Mouse (Mus musculus) spleen, adult 2 months (tissue): ENCODE data around the gene Serhl.

Experiments
- CTCF ChIP-seq: fragments of 200-500 bp; IDR thresholded peaks from 2 replicates; pipeline ENCODE4 v1.5.1; 2011; ENCODE audit warnings: mild to moderate bottlenecking, inconsistent platforms; ENCODE audit not compliant: insufficient read depth, insufficient read length, insufficient replicate concordance; ENCODE audit errors: extremely low read depth
- POLR2A ChIP-seq: fragments of 200-500 bp; IDR thresholded peaks from 2 replicates; pipeline ENCODE4 v1.6.1; 2011; ENCODE audit warnings: low read depth, low read length, inconsistent platforms

DNA sequence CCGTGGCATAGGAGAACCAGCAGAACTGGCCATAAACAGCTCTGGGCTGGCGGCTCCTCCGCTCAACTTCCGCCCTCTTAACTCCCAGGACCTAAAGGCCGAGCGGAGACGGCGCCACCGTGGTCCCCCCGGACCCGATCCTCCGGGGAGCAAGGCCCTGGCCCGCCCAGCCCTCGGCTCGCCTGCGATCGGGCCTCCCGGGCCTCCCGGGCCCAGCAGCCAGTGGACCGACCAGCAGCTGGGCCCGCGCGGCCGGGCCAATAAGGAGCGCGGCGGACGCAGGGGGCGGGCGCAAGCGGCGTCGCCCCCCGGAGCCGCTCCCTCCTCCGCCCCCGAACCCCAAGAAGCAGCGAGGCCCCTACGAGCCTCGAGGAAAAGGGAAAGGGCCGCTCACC lies 59.5 kb downstream of the Serhl start:
- no peak for TF ChIP-seq CTCF
- TF ChIP-seq POLR2A = no peak
